Mouse (Mus musculus) embryonic facial prominence, embryonic 10.5 days (tissue): ENCODE data around the gene Rnf157. TPM values are rescaled to one million over a fixed set of nuclear protein-coding genes. Genes with fewer than 3 reads are reported as not detected.
A peak's percentile ranks its signal among the peaks of the same experiment; 100 is the strongest.
"Not testable (repeated sequence)": the region's sequence is repeated elsewhere in the genome, so short reads cannot be mapped to it uniquely, and the experiment has no call there.

ENCODE experiments used
- DNase-seq: peaks from one replicate; pipeline ENCODE4 v3.0.0-alpha.2; 2017; ENCODE audit warnings: low spot score
- H3K27ac ChIP-seq: fragments of 300-500 bp; sonication (generic); replicated peaks from 2 replicates; pipeline ENCODE4 v1.5.1; 2016; ENCODE audit warnings: mild to moderate bottlenecking
- H3K27me3 ChIP-seq: fragments of 300-500 bp; sonication (generic); replicated peaks from 2 replicates; pipeline ENCODE4 v1.6.1; 2016; ENCODE audit warnings: low read depth, mild to moderate bottlenecking; ENCODE audit not compliant: poor library complexity, severe bottlenecking
- H3K36me3 ChIP-seq: fragments of 300-500 bp; sonication (generic); replicated peaks from 2 replicates; pipeline ENCODE4 v1.6.1; 2016; ENCODE audit warnings: mild to moderate bottlenecking, moderate library complexity
- H3K4me1 ChIP-seq: fragments of 300-500 bp; sonication (generic); 2 replicates; pipeline ENCODE4 v1.6.1; 2016
- H3K4me3 ChIP-seq: fragments of 300-500 bp; sonication (generic); 2 replicates; pipeline ENCODE4 v1.5.1; 2016; ENCODE audit warnings: mild to moderate bottlenecking, moderate library complexity
- H3K9me3 ChIP-seq: fragments of 300-500 bp; sonication (generic); 2 replicates; pipeline ENCODE4 v1.6.1; 2016; ENCODE audit warnings: mild to moderate bottlenecking
- WGBS: fragments of 180-500 bp; shearing (Covaris S2); methylation state at CpG from one replicate; pipeline ENCODE4 v1.1.7; 2016; 5-methylcytosine and 5-hydroxymethylcytosine counted together
- polyA plus RNA-seq: library from polyadenylated mRNA; unstranded; fragments of >200 nt; fragmentation: Nextera tagmentation; extraction: Ambion mirVana; gene quantifications from 2 replicates; pipeline ENCODE4 v1.2.1, GENCODE M21; 2016

The Rnf157 gene
- polyA plus RNA-seq, 1 experiment from 2014 or later: 12.7 TPM

GRCm38 (mm10) chr11:116380767-116381166, 32.1 kb downstream of the Rnf157 start:
- no peak overlapping the region for H3K27ac ChIP-seq
- no peak overlapping the region for H3K4me3 ChIP-seq
- peaks cover 7% of the 10 kb centered on the region for H3K4me1 ChIP-seq
- no peaks in the 10 kb centered on the region for H3K9me3 ChIP-seq
- 87% methylated on average over 7 of the region's 7 CpGs for WGBS
- DNase-seq: no peak
- no peaks in the 10 kb centered on the region for H3K36me3 ChIP-seq
- no peaks in the 10 kb centered on the region for H3K27me3 ChIP-seq

- Histone ChIP-seq H3K27ac (no peak overlapping the region), H3K36me3 (no peaks in the 10 kb centered on the region), H3K27me3 (no peaks in the 10 kb centered on the region), H3K9me3 (no peaks in the 10 kb centered on the region), H3K4me3 (no peak overlapping the region), H3K4me1 (peaks cover 6% of the 10 kb centered on the region)
- WGBS: 86% methylated on average over 6 of the region's 6 CpGs
- no peak for DNase-seq
Observed at GRCm38 (mm10) chr11:116379530-116379929, 33.3 kb downstream of the Rnf157 start.

GRCm38 (mm10) chr11:116376945-116377661, 35.7 kb downstream of the Rnf157 start:
- DNase-seq: no peak
- Histone ChIP-seq H3K27me3 (no peaks in the 10 kb centered on the region), H3K27ac (no peak overlapping the region), H3K4me3 (no peak overlapping the region), H3K36me3 (no peaks in the 10 kb centered on the region), H3K9me3 (no peaks in the 10 kb centered on the region), H3K4me1 (peaks cover 8% of the 10 kb centered on the region)
- 62% methylated on average over 7 of the region's 7 CpGs for WGBS

- 65% methylated on average over 4 of the region's 4 CpGs for WGBS
Observed at GRCm38 (mm10) chr11:116371894-116372450, 40.9 kb downstream of the Rnf157 start.

GRCm38 (mm10) chr11:116369633-116370032, 43.2 kb downstream of the Rnf157 start:
- no peak overlapping the region for H3K4me3 ChIP-seq
- peaks cover 32% of the 10 kb centered on the region for H3K4me1 ChIP-seq
- H3K9me3 ChIP-seq: no peaks in the 10 kb centered on the region
- H3K36me3 ChIP-seq: no peaks in the 10 kb centered on the region
- H3K27ac ChIP-seq: no peak overlapping the region
- DNase-seq: no peak
- 64% methylated on average over 5 of the region's 5 CpGs for WGBS
- H3K27me3 ChIP-seq: no peaks in the 10 kb centered on the region

More at GRCm38 (mm10) chr11:116371894-116372450, 40.9 kb downstream of the Rnf157 start:
- H3K36me3 ChIP-seq: no peaks in the 10 kb centered on the region
- H3K27me3 ChIP-seq: no peaks in the 10 kb centered on the region
- no peak overlapping the region for H3K4me3 ChIP-seq
- no peaks in the 10 kb centered on the region for H3K9me3 ChIP-seq
- no peak for DNase-seq
- H3K4me1 ChIP-seq: peaks cover 27% of the 10 kb centered on the region
- peak overlapping the region; percentile 35; the same call in 1 of the 2 replicates for H3K27ac ChIP-seq

- WGBS: 93% methylated on average over 14 of the region's 14 CpGs
- no peak for DNase-seq
- H3K27me3 ChIP-seq: no peaks in the 10 kb centered on the region
Observed at GRCm38 (mm10) chr11:116369051-116369450, 43.8 kb downstream of the Rnf157 start.

GRCm38 (mm10) chr11:116368116-116368515, 44.7 kb downstream of the Rnf157 start:
- H3K9me3 ChIP-seq: no peaks in the 10 kb centered on the region
- peak; percentile 82 for DNase-seq
- no peak overlapping the region for H3K4me3 ChIP-seq
- H3K27me3 ChIP-seq: no peaks in the 10 kb centered on the region
- no peak overlapping the region for H3K27ac ChIP-seq
- no peaks in the 10 kb centered on the region for H3K36me3 ChIP-seq
- 20% methylated on average over 9 of the region's 9 CpGs for WGBS
- H3K4me1 ChIP-seq: peaks cover 36% of the 10 kb centered on the region

More at GRCm38 (mm10) chr11:116369051-116369450, 43.8 kb downstream of the Rnf157 start:
- no peaks in the 10 kb centered on the region for H3K36me3 ChIP-seq
- 0 out of 2 replicates have a peak overlapping the region, but pooled peaks have one; percentile 15 for H3K27ac ChIP-seq
- no peaks in the 10 kb centered on the region for H3K9me3 ChIP-seq
- no peak overlapping the region for H3K4me3 ChIP-seq
- peaks cover 32% of the 10 kb centered on the region for H3K4me1 ChIP-seq

- DNase-seq: no peak
- 0 out of 2 replicates have a peak, but pooled peaks cover 3% of the 10 kb centered on the region for H3K36me3 ChIP-seq
- WGBS: 90% methylated on average over 1 of the region's 1 CpGs
Observed at GRCm38 (mm10) chr11:116366647-116367046, 46.2 kb downstream of the Rnf157 start.

GRCm38 (mm10) chr11:116366124-116366523, 46.7 kb downstream of the Rnf157 start:
- no peak for DNase-seq
- Histone ChIP-seq H3K4me3 (no peak overlapping the region), H3K27ac (no peak overlapping the region), H3K9me3 (no peaks in the 10 kb centered on the region), H3K27me3 (no peaks in the 10 kb centered on the region), H3K4me1 (peaks cover 31% of the 10 kb centered on the region), H3K36me3 (peaks cover 7% of the 10 kb centered on the region; the same call in 1 of the 2 replicates)
- 77% methylated on average over 2 of the region's 2 CpGs for WGBS

More at GRCm38 (mm10) chr11:116366647-116367046, 46.2 kb downstream of the Rnf157 start:
- H3K9me3 ChIP-seq: no peaks in the 10 kb centered on the region
- H3K4me3 ChIP-seq: no peak overlapping the region
- H3K4me1 ChIP-seq: peaks cover 35% of the 10 kb centered on the region
- H3K27me3 ChIP-seq: no peaks in the 10 kb centered on the region
- no peak overlapping the region for H3K27ac ChIP-seq

- H3K27me3 ChIP-seq: no peaks in the 10 kb centered on the region
- peaks cover 14% of the 10 kb centered on the region for H3K36me3 ChIP-seq
- H3K4me3 ChIP-seq: no peak overlapping the region; the same call in 1 of the 2 replicates
- H3K9me3 ChIP-seq: no peaks in the 10 kb centered on the region
- H3K4me1 ChIP-seq: peaks cover 30% of the 10 kb centered on the region
- DNase-seq: no peak
- WGBS: 66% methylated on average over 13 of the region's 13 CpGs
- no peak overlapping the region for H3K27ac ChIP-seq
Observed at GRCm38 (mm10) chr11:116365432-116365831, 47.4 kb downstream of the Rnf157 start.

- H3K27me3 ChIP-seq: no peaks in the 10 kb centered on the region
- 67% methylated on average over 11 of the region's 11 CpGs for WGBS
- H3K27ac ChIP-seq: no peak overlapping the region
- H3K36me3 ChIP-seq: peaks cover 18% of the 10 kb centered on the region
- H3K4me3 ChIP-seq: no peak overlapping the region
- no peaks in the 10 kb centered on the region for H3K9me3 ChIP-seq
- peaks cover 19% of the 10 kb centered on the region for H3K4me1 ChIP-seq
- peak; percentile 44 for DNase-seq
Observed at GRCm38 (mm10) chr11:116362015-116362414, 50.8 kb downstream of the Rnf157 start.

- WGBS: 97% methylated on average over 5 of the region's 5 CpGs
- Histone ChIP-seq H3K4me1 (peaks cover 19% of the 10 kb centered on the region), H3K36me3 (peaks cover 19% of the 10 kb centered on the region)
- not testable (repeated sequence) for H3K4me3 ChIP-seq, H3K27me3 ChIP-seq, DNase-seq, H3K9me3 ChIP-seq, H3K27ac ChIP-seq
Observed at GRCm38 (mm10) chr11:116360915-116361314, 51.9 kb downstream of the Rnf157 start.

GRCm38 (mm10) chr11:116359652-116360051, 53.2 kb downstream of the Rnf157 start:
- Histone ChIP-seq H3K4me1 (peaks cover 14% of the 10 kb centered on the region), H3K4me3 (no peak overlapping the region), H3K27ac (no peak overlapping the region), H3K27me3 (peaks cover 5% of the 10 kb centered on the region), H3K9me3 (peaks cover 3% of the 10 kb centered on the region; the same call in 1 of the 2 replicates), H3K36me3 (peaks cover 32% of the 10 kb centered on the region)
- DNase-seq: no peak
- WGBS: 90% methylated on average over 12 of the region's 12 CpGs
